Mouse (Mus musculus) liver, adult 2 months (tissue): ENCODE measurements at regions not wholly inside any gene's neighbourhood (a gene's known extent, or its start where the extent isn't known, plus 50 kb on each side); places are given as distances from the start of the nearest gene placed in this dataset.
A peak's percentile ranks its signal among the peaks of the same experiment; 100 is the strongest.

Source experiments
- DNase-seq: peaks from one replicate; pipeline ENCODE4 v3.0.0-alpha.2; 2011; ENCODE audit warnings: low read depth, low spot score; ENCODE audit errors: extremely low read depth
- H3K27ac ChIP-seq: fragments of 200-500 bp; replicated peaks from 2 replicates; pipeline ENCODE4 v1.5.1; 2012; ENCODE audit warnings: low read depth, mild to moderate bottlenecking, control low read depth, inconsistent platforms, low read length; ENCODE audit not compliant: insufficient read depth
- H3K27me3 ChIP-seq: fragments of 200-500 bp; 2 replicates; pipeline ENCODE4 v1.6.1; 2012; ENCODE audit warnings: mild to moderate bottlenecking, moderate library complexity, low read length, inconsistent platforms; ENCODE audit not compliant: control insufficient read depth, insufficient read depth
- H3K36me3 ChIP-seq: fragments of 200-500 bp; 2 replicates; pipeline ENCODE4 v1.6.1; 2012; ENCODE audit warnings: low read length, inconsistent platforms; ENCODE audit not compliant: control insufficient read depth, insufficient read depth
- H3K4me1 ChIP-seq: fragments of 200-500 bp; 2 replicates; pipeline ENCODE4 v1.6.1; 2011; ENCODE audit warnings: low read length; ENCODE audit not compliant: control insufficient read depth, insufficient read depth
- H3K4me3 ChIP-seq: fragments of 200-500 bp; 2 replicates; pipeline ENCODE4 v1.5.1; 2011; ENCODE audit warnings: low read depth, mild to moderate bottlenecking, control low read depth, low read length, moderate library complexity; ENCODE audit not compliant: insufficient read depth
- H3K79me2 ChIP-seq: fragments of 200-500 bp; 2 replicates; pipeline ENCODE4 v1.6.1; 2012; ENCODE audit warnings: inconsistent platforms, mild to moderate bottlenecking, low read length, moderate library complexity; ENCODE audit not compliant: control insufficient read depth, insufficient read depth
- H3K9ac ChIP-seq: fragments of 200-500 bp; 2 replicates; pipeline ENCODE4 v1.6.1; 2012; ENCODE audit warnings: low read depth, mild to moderate bottlenecking, control low read depth, inconsistent platforms, low read length
- CTCF ChIP-seq: fragments of 200-500 bp; IDR thresholded peaks from 2 replicates; pipeline ENCODE4 v1.5.1; 2011; ENCODE audit warnings: low read depth, low read length, control low read depth
- POLR2A ChIP-seq: fragments of 200-500 bp; IDR thresholded peaks from 2 replicates; pipeline ENCODE4 v1.6.1; 2011; ENCODE audit warnings: low read length, control low read depth; ENCODE audit not compliant: insufficient read depth; ENCODE audit errors: extremely low read depth
- WGBS: fragments of 180-500 bp; shearing (Covaris S2); methylation state at CpG from one replicate; pipeline ENCODE4 v1.1.7; 2018; 5-methylcytosine and 5-hydroxymethylcytosine counted together

DNA sequence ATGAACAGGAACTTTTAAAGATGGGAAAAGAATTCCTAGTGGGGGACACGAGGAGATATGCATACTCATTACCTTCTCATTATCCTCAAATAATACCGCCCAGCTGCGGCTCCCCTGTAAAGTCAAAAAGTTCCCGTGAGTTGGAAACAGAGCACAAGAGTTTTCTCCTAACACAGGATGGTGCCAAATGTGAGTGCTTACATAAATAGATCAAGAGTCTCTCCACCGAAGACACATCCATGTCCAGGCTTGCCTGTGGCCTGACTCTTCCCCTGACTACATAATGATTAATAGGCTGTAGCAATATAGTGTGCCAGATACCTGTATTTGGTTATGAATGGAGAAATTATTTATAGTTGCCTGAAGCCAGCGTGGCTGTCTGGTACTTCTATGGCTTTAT, 281.8 kb upstream of the Klf3 start:
- no peak overlapping the region for H3K27ac ChIP-seq
- 85% methylated on average over 6 of the region's 6 CpGs for WGBS
- TF ChIP-seq POLR2A (no peak), CTCF (no peak)

DNA sequence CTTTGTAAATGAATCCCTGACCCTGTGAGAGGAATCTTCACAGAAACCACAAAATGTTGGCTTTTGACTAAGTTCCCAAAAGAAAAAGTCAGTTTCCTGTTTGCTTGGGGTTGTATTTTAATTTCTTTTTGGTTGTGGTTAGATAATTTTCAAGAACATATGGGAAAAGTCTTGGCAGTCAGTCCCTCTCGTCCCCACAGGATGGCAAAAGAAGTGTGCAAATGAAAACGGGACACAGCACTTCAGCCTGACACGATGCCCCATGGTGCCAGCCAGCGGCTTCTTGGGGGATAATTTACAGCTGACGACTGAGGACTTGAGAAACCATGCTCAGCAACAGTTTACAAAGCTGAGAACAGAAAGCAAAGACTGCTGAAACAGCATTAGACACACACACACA, 281.2 kb upstream of the Klf3 start:
- no peak for DNase-seq
- H3K4me1 ChIP-seq = no peaks in the 10 kb centered on the region
- TF ChIP-seq POLR2A (no peak), CTCF (0 out of 2 replicates have a peak, but pooled peaks have one; percentile 2)
- H3K27ac ChIP-seq = no peak overlapping the region
- WGBS = 79% methylated on average over 5 of the region's 5 CpGs
- no peaks in the 10 kb centered on the region for H3K27me3 ChIP-seq
- no peak overlapping the region for H3K4me3 ChIP-seq
- H3K36me3 ChIP-seq = no peaks in the 10 kb centered on the region
- H3K9ac ChIP-seq = no peak overlapping the region
- H3K79me2 ChIP-seq = no peaks in the 10 kb centered on the region

More for the DNA sequence above, 281.8 kb upstream of the Klf3 start:
- Histone ChIP-seq H3K79me2 (no peaks in the 10 kb centered on the region), H3K4me3 (no peak overlapping the region), H3K9ac (no peak overlapping the region), H3K27me3 (no peaks in the 10 kb centered on the region), H3K36me3 (no peaks in the 10 kb centered on the region), H3K4me1 (no peaks in the 10 kb centered on the region)
- no peak for DNase-seq

GRCm38 (mm10) chr5:64526521-64526920, 276.7 kb upstream of the Klf3 start:
- TF ChIP-seq CTCF (no peak), POLR2A (no peak)
- Histone ChIP-seq H3K9ac (no peak overlapping the region), H3K4me1 (no peaks in the 10 kb centered on the region), H3K36me3 (no peaks in the 10 kb centered on the region), H3K27me3 (no peaks in the 10 kb centered on the region), H3K4me3 (no peak overlapping the region), H3K27ac (no peak overlapping the region), H3K79me2 (no peaks in the 10 kb centered on the region)
- WGBS = 94% methylated on average over 3 of the region's 3 CpGs
- DNase-seq = no peak

DNA sequence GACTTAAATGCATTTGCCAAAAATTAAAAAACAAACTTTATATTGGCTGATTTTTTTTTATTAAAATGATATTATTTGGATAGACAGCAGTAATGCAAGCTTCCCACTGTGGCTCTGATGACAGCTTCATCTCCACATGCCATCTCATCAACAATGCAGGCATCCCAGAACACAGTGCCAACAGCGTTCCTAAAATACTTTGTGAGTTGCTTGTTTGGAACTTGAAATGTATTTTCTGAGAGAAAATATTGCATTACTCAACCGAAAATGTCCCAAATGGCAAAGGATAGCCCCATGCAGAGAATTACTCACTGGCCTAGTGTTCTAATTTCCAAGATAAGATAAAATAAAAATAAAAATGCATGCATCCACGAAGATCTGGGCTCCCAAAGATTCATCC, 275.2 kb upstream of the Klf3 start:
- no peak for DNase-seq
- 85% methylated on average over 3 of the region's 3 CpGs for WGBS

GRCm38 (mm10) chr5:64534371-64534770, 268.8 kb upstream of the Klf3 start:
- H3K27ac ChIP-seq = no peak overlapping the region
- no peak overlapping the region for H3K4me3 ChIP-seq
- no peak overlapping the region for H3K9ac ChIP-seq
- H3K4me1 ChIP-seq = peaks cover 5% of the 10 kb centered on the region
- 94% methylated on average over 4 of the region's 4 CpGs for WGBS
- H3K36me3 ChIP-seq = no peaks in the 10 kb centered on the region
- no peak for TF ChIP-seq CTCF
- TF ChIP-seq POLR2A = no peak
- no peaks in the 10 kb centered on the region for H3K27me3 ChIP-seq
- H3K79me2 ChIP-seq = no peaks in the 10 kb centered on the region
- DNase-seq = no peak

More for the DNA sequence above, 275.2 kb upstream of the Klf3 start:
- no peak overlapping the region for H3K9ac ChIP-seq
- no peak overlapping the region for H3K4me3 ChIP-seq
- H3K27me3 ChIP-seq = no peaks in the 10 kb centered on the region
- TF ChIP-seq POLR2A (no peak), CTCF (no peak)
- H3K27ac ChIP-seq = no peak overlapping the region
- no peaks in the 10 kb centered on the region for H3K36me3 ChIP-seq
- no peaks in the 10 kb centered on the region for H3K79me2 ChIP-seq
- H3K4me1 ChIP-seq = no peaks in the 10 kb centered on the region

- DNase-seq = peak; percentile 64
- Histone ChIP-seq H3K27me3 (no peaks in the 10 kb centered on the region), H3K4me3 (no peak overlapping the region), H3K27ac (no peak overlapping the region), H3K36me3 (no peaks in the 10 kb centered on the region), H3K4me1 (peaks cover 5% of the 10 kb centered on the region), H3K9ac (no peak overlapping the region), H3K79me2 (no peaks in the 10 kb centered on the region)
- 75% methylated on average over 6 of the region's 6 CpGs for WGBS
- TF ChIP-seq POLR2A (no peak), CTCF (no peak)
These were observed 268.2 kb upstream of the Klf3 start for GRCm38 (mm10) chr5:64534947-64535346.
